Mouse (Mus musculus): ENCODE results near the gene Zfp872. TPM values are rescaled to one million over a fixed set of nuclear protein-coding genes. Genes with fewer than 3 reads are reported as not detected.

Gene Zfp872
- total and polyA plus RNA-seq, 3 experiments: not detected

GRCm38 (mm10) chr9:22230556-22230955 lies 42.7 kb downstream of the Zfp872 start:
- H3K4me3 ChIP-seq (replicated peaks in 1 of 3; ENCODE audit: low read depth in 2 of 3, low read length in 2 of 3, poor library complexity in 1 of 3): no peak overlapping the region
- H3K9ac ChIP-seq (ENCODE audit: insufficient read depth, low read depth): no peak overlapping the region
- peaks cover 8 to 38% of the 10 kb centered on the region in 2 experiments for H3K36me3 ChIP-seq (replicated peaks in 1 of 2; ENCODE audit: control insufficient read depth in 1 of 2, insufficient read depth in 1 of 2, low read length in 1 of 2)
- dilution Hi-C loops (cut with MboI; ENCODE audit: extremely low pct_ligation_motif_present, extremely low pct_unique_long_range_greater_than_20kb, low sequenced_read_pairs) (no loop called here), in situ Hi-C loops (cut with MboI; ENCODE audit: low pct_ligation_motif_present, low pct_unique_long_range_greater_than_20kb, low sequenced_read_pairs) (no loop called here)
- no peak overlapping the region for H3K4me2 ChIP-seq (ENCODE audit: insufficient read depth, low read depth, poor library complexity, severe bottlenecking)
- H3K79me2 ChIP-seq (replicated peaks; ENCODE audit: control insufficient read depth, extremely low read depth, insufficient read depth, poor library complexity, severe bottlenecking): peaks cover 19% of the 10 kb centered on the region
- no peaks in the 10 kb centered on the region for H3K27me3 ChIP-seq (replicated peaks)
- no peaks in the 10 kb centered on the region for H3K9me3 ChIP-seq (replicated peaks; ENCODE audit: low read length)
- no peaks in the 10 kb centered on the region for H3K4me1 ChIP-seq (ENCODE audit: control insufficient read depth in 1 of 2, insufficient read depth in 2 of 2)
- no peak overlapping the region for H3K27ac ChIP-seq (ENCODE audit: insufficient read depth, low read depth)
- peak; percentile 37 for DNase-seq (ENCODE audit: extremely low read depth)
- TF ChIP-seq HCFC1 (IDR thresholded peaks at IDR 0.05; ENCODE audit: low read depth, low read length): no peak
- TF ChIP-seq CTCF (conservative IDR thresholded peaks at IDR 0.05 in 1 of 2, IDR thresholded peaks at IDR 0.05 in 1 of 2; ENCODE audit: low read depth in 2 of 2, low read length in 2 of 2): peak in 1 of 2 experiments; percentile 58; a peak in 2 of 4 replicates
- TF ChIP-seq RAD21 (IDR thresholded peaks at IDR 0.05; ENCODE audit: low read depth, low read length): peak; percentile 48
- no peak for TF ChIP-seq ZKSCAN1 (IDR thresholded peaks at IDR 0.05; ENCODE audit: borderline replicate concordance, low read depth, low read length)
- TF ChIP-seq ZNF384 (IDR thresholded peaks at IDR 0.05; ENCODE audit: low read depth, low read length): peak; percentile 64
- no peak for TF ChIP-seq ETS1 (conservative IDR thresholded peaks at IDR 0.05; ENCODE audit: low read depth, low read length)
- peak; percentile 39; the same call in 1 of the 2 replicates for TF ChIP-seq SMC3 (IDR thresholded peaks at IDR 0.05; ENCODE audit: low read depth, low read length)
- TF ChIP-seq MYC (IDR thresholded peaks at IDR 0.05; ENCODE audit: low read depth, low read length): peak; percentile 75

- no peak overlapping the region for H3K27ac ChIP-seq (ENCODE audit: insufficient read depth, low read depth)
- peaks cover 51 to 86% of the 10 kb centered on the region in 2 experiments for H3K36me3 ChIP-seq (replicated peaks in 1 of 2; ENCODE audit: control insufficient read depth in 1 of 2, insufficient read depth in 1 of 2, low read length in 1 of 2)
- in situ Hi-C loops (cut with MboI; ENCODE audit: low pct_ligation_motif_present, low pct_unique_long_range_greater_than_20kb, low sequenced_read_pairs): no loop called here
- no peak overlapping the region for H3K9ac ChIP-seq (ENCODE audit: insufficient read depth, low read depth)
- H3K4me3 ChIP-seq (replicated peaks in 1 of 3; ENCODE audit: low read depth in 2 of 3, low read length in 2 of 3, poor library complexity in 1 of 3): no peak overlapping the region
- TF ChIP-seq ZC3H11A (IDR thresholded peaks at IDR 0.05; ENCODE audit: low read depth, low read length) (no peak), E2F4 (IDR thresholded peaks at IDR 0.05; ENCODE audit: insufficient replicate concordance, low read depth, low read length) (no peak), EP300 (IDR thresholded peaks at IDR 0.05; ENCODE audit: low read length) (no peak), MEF2A (IDR thresholded peaks at IDR 0.05; ENCODE audit: borderline replicate concordance, low read depth, low read length) (no peak), SIN3A (IDR thresholded peaks at IDR 0.05; ENCODE audit: low read length) (no peak), TBP (conservative IDR thresholded peaks at IDR 0.05; ENCODE audit: low read depth, low read length) (no peak), RAD21 (IDR thresholded peaks at IDR 0.05; ENCODE audit: low read depth, low read length) (no peak), MYC (IDR thresholded peaks at IDR 0.05; ENCODE audit: low read depth, low read length) (no peak), BHLHE40 (IDR thresholded peaks at IDR 0.05; ENCODE audit: low read depth, low read length) (no peak)
- dilution Hi-C loops (cut with MboI; ENCODE audit: extremely low pct_ligation_motif_present, extremely low pct_unique_long_range_greater_than_20kb, low sequenced_read_pairs): no loop called here
- no peak for DNase-seq (ENCODE audit: extremely low read depth)
- H3K9me3 ChIP-seq (replicated peaks; ENCODE audit: low read length): peaks cover 16% of the 10 kb centered on the region
- 0 out of 2 replicates have a peak, but pooled peaks cover 3% of the 10 kb centered on the region for H3K79me2 ChIP-seq (replicated peaks; ENCODE audit: control insufficient read depth, extremely low read depth, insufficient read depth, poor library complexity, severe bottlenecking)
- H3K27me3 ChIP-seq (replicated peaks): no peaks in the 10 kb centered on the region
- H3K4me1 ChIP-seq (ENCODE audit: control insufficient read depth in 1 of 2, insufficient read depth in 2 of 2): no peaks in the 10 kb centered on the region
- no peak overlapping the region for H3K4me2 ChIP-seq (ENCODE audit: insufficient read depth, low read depth, poor library complexity, severe bottlenecking)
These were observed 52.1 kb downstream of the Zfp872 start for GRCm38 (mm10) chr9:22240001-22240400.
